Mouse (Mus musculus) liver, adult (tissue): ENCODE data around the gene Gm49354.

ENCODE experiments used
- GATA4 ChIP-seq: IDR thresholded peaks from 2 replicates; pipeline ENCODE4 v1.6.1; 2014; ENCODE audit warnings: mild to moderate bottlenecking, low read length; ENCODE audit not compliant: insufficient replicate concordance

Gene Gm49354

GRCm38 (mm10) chr13:59771257-59771656, 10.8 kb downstream of the Gm49354 start:
- no peak for TF ChIP-seq GATA4

GRCm38 (mm10) chr13:59770847-59771246, 11.2 kb downstream of the Gm49354 start:
- no peak for TF ChIP-seq GATA4

- TF ChIP-seq GATA4 = peak; percentile 81; the same call in 1 of the 2 replicates
These were observed 11.9 kb downstream of the Gm49354 start for GRCm38 (mm10) chr13:59770164-59770562.

- TF ChIP-seq GATA4 = no peak
These were observed 12.5 kb downstream of the Gm49354 start, which contains the start of gene Isca1 for GRCm38 (mm10) chr13:59769296-59770163. Isca1 (minus strand) TSS chr13:59769810.

- TF ChIP-seq GATA4 = no peak
These were observed 13.5 kb downstream of the Gm49354 start for GRCm38 (mm10) chr13:59768531-59768930.

- TF ChIP-seq GATA4 = no peak
These were observed 15.1 kb downstream of the Gm49354 start for GRCm38 (mm10) chr13:59766786-59767515.

GRCm38 (mm10) chr13:59762791-59763190, 19.3 kb downstream of the Gm49354 start:
- no peak for TF ChIP-seq GATA4

- no peak for TF ChIP-seq GATA4
These were observed 25.1 kb downstream of the Gm49354 start for GRCm38 (mm10) chr13:59756906-59757305.

GRCm38 (mm10) chr13:59750310-59750709, 31.7 kb downstream of the Gm49354 start:
- TF ChIP-seq GATA4 = no peak

- no peak for TF ChIP-seq GATA4
These were observed 35.3 kb downstream of the Gm49354 start, which contains the start of gene 1700014D04Rik for GRCm38 (mm10) chr13:59746711-59747110. 1700014D04Rik (minus strand) TSS chr13:59746752.

- TF ChIP-seq GATA4 = no peak
These were observed 35.9 kb downstream of the Gm49354 start for GRCm38 (mm10) chr13:59746164-59746563.

GRCm38 (mm10) chr13:59745462-59745861, 36.6 kb downstream of the Gm49354 start:
- no peak for TF ChIP-seq GATA4

- TF ChIP-seq GATA4 = no peak
These were observed 40.3 kb downstream of the Gm49354 start for GRCm38 (mm10) chr13:59741697-59742096.

GRCm38 (mm10) chr13:59741096-59741495, 40.9 kb downstream of the Gm49354 start:
- no peak for TF ChIP-seq GATA4

GRCm38 (mm10) chr13:59739397-59739796, 42.6 kb downstream of the Gm49354 start:
- no peak for TF ChIP-seq GATA4

GRCm38 (mm10) chr13:59738455-59738854, 43.6 kb downstream of the Gm49354 start:
- no peak for TF ChIP-seq GATA4
